Mouse (Mus musculus) lung, postnatal 0 days (tissue): Measurements from ENCODE around the gene Fbxw4. TPM values are rescaled to one million over a fixed set of nuclear protein-coding genes. Genes with fewer than 3 reads are reported as not detected.

Experiments used
- ATAC-seq: fragments of 200-750 bp; cut with Nextera tagmentation; 2 replicates; pipeline ENCODE4 v1.8.0; 2017; ENCODE audit warnings: moderate library complexity
- DNase-seq: peaks from one replicate; pipeline ENCODE4 v3.0.0-alpha.2; 2016; ENCODE audit warnings: low spot score
- H3K27ac ChIP-seq: fragments of 300-500 bp; sonication (generic); 2 replicates; pipeline ENCODE4 v1.5.1; 2014; ENCODE audit warnings: antibody characterized with exemption, mild to moderate bottlenecking, low read length, mixed read lengths
- H3K27me3 ChIP-seq: fragments of 300-500 bp; sonication (generic); replicated peaks from 2 replicates; pipeline ENCODE4 v1.6.1; 2014; ENCODE audit warnings: low read length, mixed read lengths; ENCODE audit not compliant: insufficient read depth
- H3K36me3 ChIP-seq: fragments of 300-500 bp; sonication (generic); 2 replicates; pipeline ENCODE4 v1.6.1; 2014; ENCODE audit warnings: low read length, mixed read lengths; ENCODE audit not compliant: insufficient read depth
- H3K4me1 ChIP-seq: fragments of 300-500 bp; sonication (generic); 2 replicates; pipeline ENCODE4 v1.6.1; 2014; ENCODE audit warnings: antibody characterized with exemption, low read depth, low read length, mixed read lengths; ENCODE audit not compliant: insufficient read depth
- H3K4me2 ChIP-seq: fragments of 300-500 bp; sonication (generic); replicated peaks from 2 replicates; pipeline ENCODE4 v1.6.1; 2014; ENCODE audit warnings: low read depth, mild to moderate bottlenecking, low read length, moderate library complexity, mixed read lengths
- H3K4me3 ChIP-seq: fragments of 300-500 bp; sonication (generic); 2 replicates; pipeline ENCODE4 v1.5.1; 2014; ENCODE audit warnings: low read depth, low read length
- H3K9ac ChIP-seq: fragments of 300-500 bp; sonication (generic); replicated peaks from 2 replicates; pipeline ENCODE4 v1.6.1; 2014; ENCODE audit warnings: low read depth, mild to moderate bottlenecking
- H3K9me3 ChIP-seq: fragments of 300-500 bp; sonication (generic); 2 replicates; pipeline ENCODE4 v1.6.1; 2016; ENCODE audit warnings: low read length, mixed read lengths
- CTCF ChIP-seq: IDR thresholded peaks from 2 replicates; pipeline ENCODE4 v1.5.1; 2016; ENCODE audit warnings: antibody characterized with exemption, mild to moderate bottlenecking
- EP300 ChIP-seq: IDR thresholded peaks from 2 replicates; pipeline ENCODE4 v1.6.1; 2016; ENCODE audit warnings: antibody characterized with exemption, mild to moderate bottlenecking, control low read depth
- WGBS: fragments of 180-500 bp; shearing (Covaris S2); extraction: QIAGEN DNeasy Blood & Tissue Kit; methylation state at CpG from one replicate; pipeline ENCODE4 v1.1.7; 2014; 5-methylcytosine and 5-hydroxymethylcytosine counted together
- polyA plus RNA-seq: library from polyadenylated mRNA; unstranded; fragments of >200 nt; fragmentation: Nextera tagmentation; extraction: Ambion mirVana; gene quantifications from 2 replicates; pipeline ENCODE4 v1.2.1, GENCODE M21; 2015

Fbxw4 gene
- polyA plus RNA-seq, 1 experiment from 2014 or later, result 2.9 TPM

- WGBS, result 65% methylated on average over 14 of the region's 14 CpGs
- no peak for DNase-seq
- Histone ChIP-seq H3K27me3 (no peaks in the 10 kb centered on the region), H3K36me3 (no peaks in the 10 kb centered on the region), H3K4me1 (peaks cover 5% of the 10 kb centered on the region; the same call in 1 of the 2 replicates), H3K4me3 (no peak overlapping the region), H3K9me3 (no peaks in the 10 kb centered on the region), H3K9ac (no peak overlapping the region), H3K4me2 (no peak overlapping the region), H3K27ac (no peak overlapping the region)
- ATAC-seq, result no peak; the same call in 1 of the 2 replicates
- no peak for TF ChIP-seq CTCF
- no peak for TF ChIP-seq EP300
Observed at GRCm38 (mm10) chr19:45619744-45620501, 40.2 kb downstream of the Fbxw4 start.

GRCm38 (mm10) chr19:45618184-45618583, 41.9 kb downstream of the Fbxw4 start:
- H3K4me1 ChIP-seq, result peaks cover 7% of the 10 kb centered on the region; the same call in 1 of the 2 replicates
- no peak overlapping the region for H3K4me3 ChIP-seq
- H3K27me3 ChIP-seq, result no peaks in the 10 kb centered on the region
- TF ChIP-seq EP300, result no peak
- TF ChIP-seq CTCF, result no peak
- DNase-seq (peak; percentile 36), ATAC-seq (peak; percentile 53)
- 58% methylated on average over 6 of the region's 6 CpGs for WGBS
- no peaks in the 10 kb centered on the region for H3K36me3 ChIP-seq
- no peaks in the 10 kb centered on the region for H3K9me3 ChIP-seq
- H3K9ac ChIP-seq, result no peak overlapping the region
- no peak overlapping the region for H3K27ac ChIP-seq
- H3K4me2 ChIP-seq, result no peak overlapping the region

GRCm38 (mm10) chr19:45616735-45617134, 43.4 kb downstream of the Fbxw4 start:
- no peak for ATAC-seq
- TF ChIP-seq EP300 (no peak), CTCF (no peak)
- no peak overlapping the region for H3K27ac ChIP-seq

GRCm38 (mm10) chr19:45616214-45616518, 43.9 kb downstream of the Fbxw4 start:
- 74% methylated on average over 4 of the region's 4 CpGs for WGBS
- H3K27ac ChIP-seq, result no peak overlapping the region
- H3K4me1 ChIP-seq, result peaks cover 7% of the 10 kb centered on the region; the same call in 1 of the 2 replicates
- no peak overlapping the region for H3K4me3 ChIP-seq
- no peak overlapping the region for H3K4me2 ChIP-seq
- no peaks in the 10 kb centered on the region for H3K27me3 ChIP-seq
- ATAC-seq (no peak), DNase-seq (no peak)
- H3K36me3 ChIP-seq, result no peaks in the 10 kb centered on the region
- no peaks in the 10 kb centered on the region for H3K9me3 ChIP-seq
- TF ChIP-seq CTCF (no peak), EP300 (no peak)
- no peak overlapping the region for H3K9ac ChIP-seq

More at GRCm38 (mm10) chr19:45616735-45617134, 43.4 kb downstream of the Fbxw4 start:
- WGBS, result 56% methylated on average over 7 of the region's 7 CpGs
- no peak overlapping the region for H3K9ac ChIP-seq
- H3K4me3 ChIP-seq, result no peak overlapping the region
- no peaks in the 10 kb centered on the region for H3K9me3 ChIP-seq
- no peak overlapping the region for H3K4me2 ChIP-seq
- no peaks in the 10 kb centered on the region for H3K36me3 ChIP-seq
- H3K27me3 ChIP-seq, result no peaks in the 10 kb centered on the region
- DNase-seq, result no peak
- peaks cover 7% of the 10 kb centered on the region; the same call in 1 of the 2 replicates for H3K4me1 ChIP-seq

GRCm38 (mm10) chr19:45615415-45616213, 44.5 kb downstream of the Fbxw4 start:
- no peak for DNase-seq
- 0 out of 2 replicates have a peak overlapping the region, but pooled peaks have one; percentile 8 for H3K9ac ChIP-seq
- 67% methylated on average over 12 of the region's 12 CpGs for WGBS
- no peak overlapping the region for H3K27ac ChIP-seq
- no peaks in the 10 kb centered on the region for H3K9me3 ChIP-seq
- peaks cover 7% of the 10 kb centered on the region; the same call in 1 of the 2 replicates for H3K4me1 ChIP-seq
- TF ChIP-seq EP300, result no peak
- TF ChIP-seq CTCF, result no peak
- H3K4me3 ChIP-seq, result no peak overlapping the region
- H3K27me3 ChIP-seq, result no peaks in the 10 kb centered on the region
- H3K4me2 ChIP-seq, result no peak overlapping the region
- H3K36me3 ChIP-seq, result no peaks in the 10 kb centered on the region
- ATAC-seq, result peak; percentile 23; the same call in 1 of the 2 replicates

- no peak for ATAC-seq
- 0 out of 2 replicates have a peak overlapping the region, but pooled peaks have one; percentile 8 for H3K9ac ChIP-seq
- H3K9me3 ChIP-seq, result no peaks in the 10 kb centered on the region
- no peak for DNase-seq
- no peak overlapping the region for H3K27ac ChIP-seq
- no peak overlapping the region for H3K4me2 ChIP-seq
- 56% methylated on average over 3 of the region's 3 CpGs for WGBS
- H3K27me3 ChIP-seq, result no peaks in the 10 kb centered on the region
- no peak overlapping the region for H3K4me3 ChIP-seq
- no peak for TF ChIP-seq CTCF
- TF ChIP-seq EP300, result no peak
- H3K36me3 ChIP-seq, result no peaks in the 10 kb centered on the region
- H3K4me1 ChIP-seq, result peaks cover 7% of the 10 kb centered on the region; the same call in 1 of the 2 replicates
Observed at GRCm38 (mm10) chr19:45614928-45615327, 45.2 kb downstream of the Fbxw4 start.
